Mouse (Mus musculus): ENCODE results near the gene Bcar1. TPM values are rescaled to one million over a fixed set of nuclear protein-coding genes. Genes with fewer than 3 reads are reported as not detected.

The Bcar1 gene
- polyA plus RNA-seq, 1 experiment = 14.0 TPM

DNA sequence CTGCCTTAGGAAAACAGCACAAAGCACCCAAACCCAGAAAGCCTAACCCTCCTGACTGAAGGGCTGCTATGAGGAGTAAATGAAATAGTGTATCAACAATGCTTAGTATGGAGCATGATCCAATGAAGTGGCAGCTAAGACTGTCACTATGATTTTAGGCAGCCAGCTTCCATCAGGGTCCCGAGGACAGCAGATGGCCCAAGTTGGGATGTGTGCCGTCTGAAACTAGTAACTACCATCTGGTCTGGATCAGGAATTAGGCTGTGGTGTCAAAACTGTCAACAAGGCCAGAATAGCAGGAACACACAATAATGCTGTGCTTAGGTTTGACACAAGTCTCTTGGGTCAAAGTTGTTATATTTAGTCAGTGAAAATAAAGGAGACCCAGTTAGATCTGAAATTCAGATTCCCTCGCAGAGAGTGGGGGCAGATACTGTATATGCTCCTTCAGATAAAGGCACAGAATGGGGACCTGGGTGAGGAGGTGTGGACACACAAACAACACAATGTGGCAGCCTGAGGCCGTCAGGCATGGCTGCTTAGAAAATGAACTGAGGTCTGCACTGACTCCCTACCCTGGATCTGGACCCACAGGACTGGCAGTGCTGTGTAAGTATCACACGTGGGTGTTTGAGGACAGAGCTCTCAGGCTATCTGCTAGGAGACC lies 27.5 kb upstream of the Bcar1 start:
- Histone ChIP-seq H3K4me1 (replicated peaks; ENCODE audit: control insufficient read depth, insufficient read depth, low read length) (no peaks in the 10 kb centered on the region), H3K36me3 (ENCODE audit: control insufficient read depth, insufficient read depth, low read length) (no peaks in the 10 kb centered on the region; the same call in 1 of the 2 replicates), H3K4me3 (ENCODE audit: control insufficient read depth, insufficient read depth, low read length) (no peak overlapping the region), H3K27ac (ENCODE audit: control insufficient read depth, insufficient read depth, low read length) (no peak overlapping the region), H3K27me3 (ENCODE audit: control insufficient read depth, insufficient read depth, low read length) (no peaks in the 10 kb centered on the region)
- TF ChIP-seq POLR2A (IDR thresholded peaks at IDR 0.05; ENCODE audit: control insufficient read depth, extremely low read depth, insufficient read depth, low read length, poor library complexity) (no peak), CTCF (IDR thresholded peaks at IDR 0.05; ENCODE audit: borderline replicate concordance, control insufficient read depth, extremely low read depth, insufficient read depth, low read length, poor library complexity) (no peak)
- no peak for DNase-seq
- 97% methylated on average over 5 of the region's 5 CpGs for WGBS

DNA sequence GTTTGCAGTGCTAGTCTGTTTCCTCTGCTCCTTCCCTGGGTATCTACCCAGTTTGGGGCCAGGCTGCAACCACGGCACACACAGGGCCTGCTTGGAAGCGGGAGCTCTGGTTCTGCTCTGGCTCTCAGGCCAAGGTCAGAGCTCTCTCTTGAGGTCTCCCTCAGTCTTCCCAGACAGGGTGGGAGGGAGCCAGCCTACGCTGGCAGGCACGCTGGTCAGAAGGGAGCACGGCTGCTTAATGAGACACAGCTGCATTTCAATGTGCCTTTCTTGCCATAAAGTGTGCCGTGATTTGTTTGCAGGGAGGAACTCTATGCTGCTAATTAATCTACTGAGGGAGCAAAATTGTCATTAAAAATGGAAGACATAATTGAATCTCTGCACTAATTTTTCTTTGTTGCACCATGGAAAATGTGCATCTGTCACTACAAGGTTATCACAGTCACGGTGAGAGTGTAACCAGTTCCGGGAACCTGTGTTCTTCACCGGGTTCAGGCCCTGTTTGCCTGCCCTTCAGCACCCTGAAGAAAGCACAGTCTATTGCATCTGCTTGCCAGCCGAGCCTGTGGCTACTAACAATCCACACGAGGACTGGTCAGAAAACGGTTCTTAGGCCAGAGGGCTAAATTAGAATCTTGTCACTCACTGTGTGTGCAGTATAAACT lies 26.3 kb upstream of the Bcar1 start:
- Histone ChIP-seq H3K27me3 (ENCODE audit: control insufficient read depth, insufficient read depth, low read length) (no peaks in the 10 kb centered on the region), H3K27ac (ENCODE audit: control insufficient read depth, insufficient read depth, low read length) (no peak overlapping the region), H3K36me3 (ENCODE audit: control insufficient read depth, insufficient read depth, low read length) (no peaks in the 10 kb centered on the region; the same call in 1 of the 2 replicates), H3K4me1 (replicated peaks; ENCODE audit: control insufficient read depth, insufficient read depth, low read length) (no peaks in the 10 kb centered on the region), H3K4me3 (ENCODE audit: control insufficient read depth, insufficient read depth, low read length) (no peak overlapping the region)
- no peak for DNase-seq
- 95% methylated on average over 12 of the region's 12 CpGs for WGBS
- TF ChIP-seq CTCF (IDR thresholded peaks at IDR 0.05; ENCODE audit: borderline replicate concordance, control insufficient read depth, extremely low read depth, insufficient read depth, low read length, poor library complexity) (no peak), POLR2A (IDR thresholded peaks at IDR 0.05; ENCODE audit: control insufficient read depth, extremely low read depth, insufficient read depth, low read length, poor library complexity) (no peak)

DNA sequence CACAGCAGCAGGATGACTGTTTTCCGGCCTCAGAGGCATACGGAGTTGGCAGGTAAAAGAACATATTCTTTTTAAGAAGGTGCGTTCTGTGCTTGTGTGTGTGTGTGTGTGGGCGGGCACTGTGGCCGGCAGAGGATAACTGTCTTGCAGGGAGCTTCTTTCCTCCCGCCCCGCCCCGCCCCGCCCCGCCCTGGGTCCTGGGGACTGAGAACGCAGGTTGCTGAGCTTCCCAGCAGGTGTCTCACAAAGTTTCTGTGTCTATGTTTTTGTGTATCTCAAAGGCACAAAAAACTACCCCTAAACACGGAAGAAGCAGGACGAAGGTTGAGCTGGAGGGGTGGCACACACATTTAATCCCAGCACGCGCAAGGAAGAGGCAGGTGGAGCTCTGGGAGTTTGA lies 25.7 kb upstream of the Bcar1 start:
- no peaks in the 10 kb centered on the region for H3K4me1 ChIP-seq (replicated peaks; ENCODE audit: control insufficient read depth, insufficient read depth, low read length)
- no peak for TF ChIP-seq CTCF (IDR thresholded peaks at IDR 0.05; ENCODE audit: borderline replicate concordance, control insufficient read depth, extremely low read depth, insufficient read depth, low read length, poor library complexity)
- no peak for TF ChIP-seq POLR2A (IDR thresholded peaks at IDR 0.05; ENCODE audit: control insufficient read depth, extremely low read depth, insufficient read depth, low read length, poor library complexity)
- no peak for DNase-seq
- no peak overlapping the region for H3K27ac ChIP-seq (ENCODE audit: control insufficient read depth, insufficient read depth, low read length)
- H3K27me3 ChIP-seq (ENCODE audit: control insufficient read depth, insufficient read depth, low read length) = no peaks in the 10 kb centered on the region
- 95% methylated on average over 15 of the region's 15 CpGs for WGBS
- H3K36me3 ChIP-seq (ENCODE audit: control insufficient read depth, insufficient read depth, low read length) = no peaks in the 10 kb centered on the region; the same call in 1 of the 2 replicates
- H3K4me3 ChIP-seq (ENCODE audit: control insufficient read depth, insufficient read depth, low read length) = no peak overlapping the region

DNA sequence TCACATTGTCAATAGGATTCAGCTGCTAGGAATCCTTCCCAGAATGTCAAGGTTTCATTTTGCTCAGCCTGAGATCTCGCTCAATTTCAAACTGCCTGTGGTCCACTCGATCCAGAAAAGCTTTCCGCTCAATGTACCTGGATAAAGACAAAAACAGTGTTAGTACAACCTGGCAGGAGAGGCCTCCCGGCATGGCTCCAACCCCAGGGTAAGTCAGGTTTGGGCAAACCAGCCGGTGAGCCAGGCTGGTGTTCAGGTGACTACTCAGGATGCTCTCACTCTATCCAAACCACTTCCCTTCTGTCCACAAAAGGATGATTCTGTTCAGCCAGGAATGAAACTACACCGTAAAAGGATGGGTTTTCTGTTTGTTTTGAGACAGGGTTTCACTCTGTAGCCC lies 25.0 kb upstream of the Bcar1 start:
- H3K27me3 ChIP-seq (ENCODE audit: control insufficient read depth, insufficient read depth, low read length) = no peaks in the 10 kb centered on the region
- no peaks in the 10 kb centered on the region for H3K4me1 ChIP-seq (replicated peaks; ENCODE audit: control insufficient read depth, insufficient read depth, low read length)
- TF ChIP-seq POLR2A (IDR thresholded peaks at IDR 0.05; ENCODE audit: control insufficient read depth, extremely low read depth, insufficient read depth, low read length, poor library complexity) = no peak
- TF ChIP-seq CTCF (IDR thresholded peaks at IDR 0.05; ENCODE audit: borderline replicate concordance, control insufficient read depth, extremely low read depth, insufficient read depth, low read length, poor library complexity) = no peak
- 94% methylated on average over 6 of the region's 6 CpGs for WGBS
- no peaks in the 10 kb centered on the region; the same call in 1 of the 2 replicates for H3K36me3 ChIP-seq (ENCODE audit: control insufficient read depth, insufficient read depth, low read length)
- H3K4me3 ChIP-seq (ENCODE audit: control insufficient read depth, insufficient read depth, low read length) = no peak overlapping the region
- DNase-seq = no peak
- no peak overlapping the region for H3K27ac ChIP-seq (ENCODE audit: control insufficient read depth, insufficient read depth, low read length)

DNA sequence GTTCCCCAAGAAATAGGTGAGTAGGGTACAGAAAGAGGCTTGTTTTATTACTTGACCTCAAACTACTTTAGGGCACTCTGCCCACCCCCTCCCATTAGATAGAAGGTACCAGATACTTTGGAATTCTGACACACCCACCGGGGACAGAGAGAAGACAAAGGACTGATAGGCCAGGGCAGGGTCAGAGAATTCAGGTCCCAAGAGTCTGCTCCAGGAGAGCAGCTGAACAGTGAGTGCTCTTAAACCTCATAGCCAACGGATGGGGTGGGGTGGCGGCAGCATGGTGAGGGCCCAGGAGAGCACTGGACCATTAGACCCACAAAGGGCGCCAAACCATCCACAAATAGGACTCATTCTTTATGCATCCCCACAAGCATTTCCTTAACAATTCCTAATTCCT lies 22.0 kb upstream of the Bcar1 start:
- DNase-seq = no peak
- 98% methylated on average over 4 of the region's 4 CpGs for WGBS
- H3K27ac ChIP-seq (ENCODE audit: control insufficient read depth, insufficient read depth, low read length) = no peak overlapping the region
- no peaks in the 10 kb centered on the region for H3K4me1 ChIP-seq (replicated peaks; ENCODE audit: control insufficient read depth, insufficient read depth, low read length)
- H3K36me3 ChIP-seq (ENCODE audit: control insufficient read depth, insufficient read depth, low read length) = no peaks in the 10 kb centered on the region; the same call in 1 of the 2 replicates
- H3K4me3 ChIP-seq (ENCODE audit: control insufficient read depth, insufficient read depth, low read length) = no peak overlapping the region
- TF ChIP-seq CTCF (IDR thresholded peaks at IDR 0.05; ENCODE audit: borderline replicate concordance, control insufficient read depth, extremely low read depth, insufficient read depth, low read length, poor library complexity) = no peak
- TF ChIP-seq POLR2A (IDR thresholded peaks at IDR 0.05; ENCODE audit: control insufficient read depth, extremely low read depth, insufficient read depth, low read length, poor library complexity) = no peak
- H3K27me3 ChIP-seq (ENCODE audit: control insufficient read depth, insufficient read depth, low read length) = no peaks in the 10 kb centered on the region

DNA sequence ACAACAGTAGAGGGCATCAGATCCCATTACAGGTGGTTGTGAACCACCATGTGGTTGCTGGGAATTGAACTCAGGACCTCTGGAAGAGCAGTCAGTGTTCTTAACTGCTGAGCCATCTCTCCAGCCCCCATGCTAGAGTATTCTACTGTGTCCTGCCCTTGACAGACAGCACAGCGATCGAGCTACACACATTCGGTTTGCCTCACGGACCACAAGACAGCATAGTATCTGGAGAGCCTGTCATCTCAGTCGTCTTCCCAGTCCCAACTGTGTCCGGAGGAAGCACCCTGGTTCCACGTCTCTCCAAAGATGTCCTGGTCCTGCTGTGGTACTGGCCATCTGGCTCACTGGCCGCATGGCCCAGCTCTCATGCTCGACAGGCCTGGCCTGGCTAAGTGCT lies 21.5 kb upstream of the Bcar1 start:
- 98% methylated on average over 9 of the region's 9 CpGs for WGBS
- H3K36me3 ChIP-seq (ENCODE audit: control insufficient read depth, insufficient read depth, low read length) = no peaks in the 10 kb centered on the region; the same call in 1 of the 2 replicates
- no peaks in the 10 kb centered on the region for H3K4me1 ChIP-seq (replicated peaks; ENCODE audit: control insufficient read depth, insufficient read depth, low read length)
- no peak for TF ChIP-seq POLR2A (IDR thresholded peaks at IDR 0.05; ENCODE audit: control insufficient read depth, extremely low read depth, insufficient read depth, low read length, poor library complexity)
- TF ChIP-seq CTCF (IDR thresholded peaks at IDR 0.05; ENCODE audit: borderline replicate concordance, control insufficient read depth, extremely low read depth, insufficient read depth, low read length, poor library complexity) = no peak
- H3K4me3 ChIP-seq (ENCODE audit: control insufficient read depth, insufficient read depth, low read length) = no peak overlapping the region
- no peak overlapping the region for H3K27ac ChIP-seq (ENCODE audit: control insufficient read depth, insufficient read depth, low read length)
- DNase-seq = no peak
- no peaks in the 10 kb centered on the region for H3K27me3 ChIP-seq (ENCODE audit: control insufficient read depth, insufficient read depth, low read length)
